Mouse (Mus musculus) thymus, postnatal 0 days (tissue): ENCODE measurements at regions not wholly inside any gene's neighbourhood (a gene's known extent, or its start where the extent isn't known, plus 50 kb on each side); places are given as distances from the start of the nearest gene placed in this dataset. TPM values are rescaled to one million over a fixed set of nuclear protein-coding genes. Genes with fewer than 3 reads are reported as not detected.

Experiments used
- DNase-seq: peaks from one replicate; pipeline ENCODE4 v3.0.0-alpha.2; 2015; ENCODE audit warnings: low spot score
- microRNA-seq: library from miRNA; unstranded; fragments of <30 nt; microRNA quantifications from one replicate; pipeline ENCODE4, GENCODE M21; 2016; ENCODE audit warnings: borderline number of aligned reads

- no peak for DNase-seq
Observed at GRCm38 (mm10) chr5:118494649-118495477, 65.6 kb upstream of the Med13l start.

DNA sequence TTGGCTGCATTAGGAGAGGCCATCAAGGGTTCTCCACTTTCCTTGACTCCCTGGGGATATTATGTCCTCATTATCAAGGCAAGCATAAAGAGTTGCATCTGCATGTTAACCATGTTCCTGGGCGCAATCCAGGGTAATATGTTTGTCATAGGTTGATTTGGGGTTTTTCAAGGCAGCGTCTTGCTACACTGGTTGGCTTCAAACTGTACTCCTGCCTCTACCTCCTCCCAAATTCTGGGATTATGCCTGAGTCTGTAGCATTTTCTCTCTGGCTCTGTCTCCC is 65.1 kb upstream of the Med13l start:
- no peak for DNase-seq

GRCm38 (mm10) chr5:118501624-118502023 is 58.9 kb upstream of the Med13l start:
- DNase-seq = no peak

DNA sequence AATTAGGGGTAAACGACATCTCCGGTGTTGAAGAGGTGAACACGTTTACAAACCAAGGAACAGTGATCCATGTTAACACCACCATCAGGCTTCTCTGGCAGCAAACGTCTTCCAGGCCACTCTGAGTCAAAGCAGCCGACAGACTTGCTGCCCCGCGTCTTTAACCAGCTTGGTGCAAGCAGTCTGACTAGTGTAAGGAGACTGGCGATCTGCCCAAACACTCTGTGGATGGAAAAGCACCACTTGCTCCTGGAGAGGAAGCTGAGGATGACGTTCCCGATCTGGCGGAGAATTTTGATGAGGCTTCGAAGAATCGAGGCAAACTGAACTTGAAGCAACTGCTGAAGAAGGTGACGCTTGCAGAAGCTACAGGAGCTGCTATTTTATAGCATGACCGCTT is 57.5 kb upstream of the Med13l start:
- no peak for DNase-seq

DNA sequence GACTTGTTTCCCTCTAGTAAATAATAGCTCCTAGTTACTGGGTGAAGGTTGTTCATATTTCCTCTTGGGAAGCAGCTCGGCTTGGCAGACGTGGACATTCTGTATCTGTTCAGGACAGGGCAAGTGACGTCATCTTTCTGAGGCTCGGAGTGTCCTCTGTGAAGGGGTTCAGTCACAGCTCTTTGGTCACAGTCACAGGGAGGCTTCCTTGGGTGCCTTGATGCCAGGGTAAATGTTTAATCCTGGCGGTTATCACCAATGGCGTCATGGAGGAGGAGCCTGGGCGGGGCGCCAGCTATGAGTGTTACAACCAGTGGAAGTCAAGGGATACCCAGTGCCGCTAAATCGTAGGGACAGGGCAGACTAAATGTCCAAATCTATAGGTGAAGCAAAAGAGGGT is 56.3 kb upstream of the Med13l start:
- no peak for DNase-seq

- no peak for DNase-seq
Observed at GRCm38 (mm10) chr5:118504926-118505325, 55.6 kb upstream of the Med13l start.

DNA sequence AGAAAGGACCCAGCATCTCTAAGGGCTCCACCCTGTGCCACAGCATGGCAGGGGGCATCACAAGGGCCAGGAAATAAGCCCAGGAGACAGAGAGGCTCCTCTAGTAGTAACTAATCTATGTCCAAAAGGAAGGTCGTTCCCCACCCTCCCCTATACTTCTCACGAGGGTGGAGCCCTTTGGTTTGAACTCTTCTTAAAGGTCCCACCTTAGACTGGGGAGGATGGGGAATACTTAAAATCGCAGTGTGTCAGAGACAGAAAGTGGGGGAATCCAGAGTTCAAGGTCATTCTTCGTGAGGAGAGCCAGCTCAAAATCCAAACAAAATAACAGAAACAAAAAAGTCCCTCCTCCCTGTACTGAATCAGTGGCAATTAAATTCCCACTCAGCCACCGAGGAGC is 50.6 kb upstream of the Med13l start:
- no peak for DNase-seq

Small RNAs in the stretch of these regions (microRNA-seq; reads per million reads assigned to microRNA genes)
- gene Gm26455 = not detected
